Mouse (Mus musculus) gastrocnemius, postnatal 25 days (tissue): ENCODE measurements around the gene Vldlr. TPM values are rescaled to one million over a fixed set of nuclear protein-coding genes. Genes with fewer than 3 reads are reported as not detected.

ENCODE experiments used
- DNase-seq: peaks from one replicate; pipeline ENCODE4 v3.0.0; 2022
- total RNA-seq, 2 experiments: library from RNA; stranded (reverse); gene quantifications; 1 replicate in 1 of 2; 2 replicates in 1 of 2; pipeline ENCODE4 v1.2.3; 2021

Gene Vldlr
- total RNA-seq, 2 experiments from 2014 or later, result 58.5 to 67.2 TPM

DNA sequence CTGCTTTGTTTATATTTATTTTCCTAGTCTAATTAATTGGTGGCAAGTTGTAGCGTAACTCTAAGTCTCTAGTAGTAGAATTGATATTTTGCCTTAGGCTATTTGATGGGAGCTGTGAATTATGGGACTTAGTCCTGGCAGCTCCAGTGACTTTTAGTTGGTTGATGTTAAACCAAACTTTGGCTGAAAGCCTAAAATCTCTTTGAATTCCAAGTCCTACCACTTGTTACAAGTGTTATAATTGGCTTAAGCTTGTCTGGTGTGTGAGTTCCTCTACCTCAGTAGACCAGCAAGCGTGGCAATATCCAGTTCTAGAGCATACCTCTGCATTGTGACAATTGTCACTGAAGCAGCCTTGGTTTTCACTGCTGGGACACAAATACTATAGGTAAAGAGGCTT is 17.1 kb downstream of the Vldlr start:
- DNase-seq, result no peak

DNA sequence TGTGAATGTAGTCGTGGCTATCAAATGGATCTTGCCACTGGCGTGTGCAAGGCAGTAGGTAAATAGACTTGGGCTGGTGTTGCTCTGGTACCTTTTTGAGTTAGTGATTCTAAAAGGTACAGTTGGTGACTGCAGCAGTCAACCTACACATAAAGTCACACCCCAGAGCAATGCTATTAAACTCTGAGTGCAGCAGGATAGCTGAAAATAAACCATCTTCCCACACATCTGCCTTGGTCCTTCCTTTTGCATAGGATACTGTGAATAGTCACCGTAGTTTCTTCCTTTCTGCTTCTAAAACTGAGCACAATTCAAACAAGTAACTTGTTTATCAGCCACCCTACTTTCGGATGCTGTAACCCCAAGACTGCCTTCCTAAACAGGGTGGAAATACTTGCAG is 23.6 kb downstream of the Vldlr start:
- DNase-seq, result no peak

DNA sequence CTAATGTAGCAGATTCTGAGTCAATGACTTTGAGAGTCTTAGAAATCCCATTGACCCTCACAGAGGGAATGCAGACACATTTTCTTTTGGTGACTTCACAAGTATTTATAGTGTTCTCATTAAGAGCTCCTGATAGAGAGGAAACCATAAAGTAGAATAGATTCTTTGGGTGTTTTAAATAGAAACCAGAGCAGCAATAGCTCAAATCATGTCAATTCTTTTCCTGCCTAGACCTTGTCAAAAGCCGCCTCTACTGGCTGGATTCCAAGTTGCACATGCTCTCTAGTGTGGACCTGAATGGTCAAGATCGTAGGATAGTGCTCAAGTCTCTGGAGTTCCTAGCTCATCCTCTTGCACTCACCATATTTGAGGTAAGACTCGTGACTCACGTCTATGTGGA is 27.2 kb downstream of the Vldlr start:
- DNase-seq, result no peak

DNA sequence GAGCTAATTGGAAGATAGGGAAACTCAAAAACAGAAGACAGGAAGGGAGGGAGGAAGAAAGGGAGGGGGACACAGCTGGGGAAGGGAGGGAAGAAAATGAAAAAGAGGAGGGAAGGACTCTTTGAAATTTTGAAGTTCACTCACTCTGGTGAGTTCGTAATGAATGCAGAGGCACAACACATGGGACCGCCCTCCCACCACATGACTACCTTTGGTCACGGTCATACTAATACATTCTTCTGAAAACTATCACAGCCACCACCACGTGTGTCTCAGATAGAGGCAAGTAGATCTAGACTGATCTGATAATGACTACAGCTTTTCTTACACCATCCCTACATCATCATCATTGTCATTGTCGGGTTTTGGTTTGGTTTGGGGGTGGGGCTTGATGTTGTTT is 38.5 kb downstream of the Vldlr start:
- DNase-seq, result no peak

DNA sequence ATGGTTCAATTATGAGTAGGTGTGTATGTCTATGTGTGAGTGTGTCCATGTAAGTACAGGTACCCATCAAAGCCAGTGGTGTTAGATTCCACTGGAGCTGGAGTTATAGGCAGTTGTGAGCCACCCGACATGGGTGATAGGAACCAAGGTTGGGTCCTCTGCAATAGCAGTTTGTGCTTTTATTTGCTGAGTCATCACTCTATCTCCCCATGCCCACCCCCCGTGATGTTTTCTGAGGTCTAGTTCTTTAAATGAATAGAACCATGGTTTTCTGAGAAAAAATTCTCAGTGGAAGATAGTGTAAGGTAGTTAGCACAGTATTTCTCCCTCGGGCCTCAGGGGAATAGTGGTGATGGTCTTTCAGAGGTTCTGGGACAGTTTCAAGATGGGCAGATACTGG is 39.4 kb downstream of the Vldlr start:
- no peak for DNase-seq

DNA sequence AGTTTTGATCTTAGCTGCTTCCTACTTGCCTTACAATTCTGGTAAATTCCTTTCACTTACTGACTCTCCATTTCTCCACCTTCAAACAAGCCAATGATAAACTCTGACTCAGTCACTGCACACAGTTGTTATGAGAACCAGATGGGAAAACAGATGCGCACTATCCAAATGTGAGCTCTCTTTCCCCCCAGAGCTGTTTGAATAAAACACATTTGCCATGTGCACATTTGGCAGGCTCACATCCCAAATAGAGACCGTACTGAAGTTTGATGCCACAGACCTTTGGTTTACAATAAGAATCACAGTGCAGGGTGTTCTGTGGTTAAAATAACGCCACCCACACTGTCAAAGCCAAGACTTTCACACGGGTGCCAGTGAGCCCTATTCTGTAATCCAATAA is 43.8 kb downstream of the Vldlr start:
- DNase-seq, result peak; percentile 14

DNA sequence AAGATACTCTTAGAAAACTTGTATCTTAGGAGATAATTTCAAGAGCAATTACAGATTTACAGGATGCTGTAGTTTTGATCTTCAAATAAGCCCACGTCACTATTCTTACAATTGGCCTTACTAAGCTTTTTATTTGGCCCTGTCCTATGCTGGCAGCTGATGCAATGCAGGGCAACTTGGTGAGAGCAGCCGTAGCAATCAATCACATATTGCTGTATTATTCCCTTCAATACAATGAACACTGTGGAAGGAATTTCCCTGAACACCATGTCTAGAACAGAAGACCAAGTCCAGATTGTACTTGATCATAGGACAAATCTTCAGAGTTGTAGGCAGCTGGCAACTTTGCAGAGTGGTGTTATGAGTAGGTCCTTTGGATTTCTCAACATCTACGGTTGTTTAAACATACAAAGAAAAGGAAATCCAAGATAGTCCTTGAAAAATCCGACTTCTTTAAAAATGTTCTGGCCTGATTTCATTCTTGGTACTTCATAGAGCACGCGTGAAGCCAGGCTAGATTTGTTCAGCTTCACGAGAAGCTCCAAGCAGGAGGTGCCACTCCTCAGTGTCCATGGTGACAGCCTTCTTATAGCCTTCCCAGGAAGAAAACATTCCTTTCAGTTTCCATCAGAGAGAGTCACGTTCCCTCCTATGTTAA is 44.5 kb downstream of the Vldlr start:
- no peak for DNase-seq

DNA sequence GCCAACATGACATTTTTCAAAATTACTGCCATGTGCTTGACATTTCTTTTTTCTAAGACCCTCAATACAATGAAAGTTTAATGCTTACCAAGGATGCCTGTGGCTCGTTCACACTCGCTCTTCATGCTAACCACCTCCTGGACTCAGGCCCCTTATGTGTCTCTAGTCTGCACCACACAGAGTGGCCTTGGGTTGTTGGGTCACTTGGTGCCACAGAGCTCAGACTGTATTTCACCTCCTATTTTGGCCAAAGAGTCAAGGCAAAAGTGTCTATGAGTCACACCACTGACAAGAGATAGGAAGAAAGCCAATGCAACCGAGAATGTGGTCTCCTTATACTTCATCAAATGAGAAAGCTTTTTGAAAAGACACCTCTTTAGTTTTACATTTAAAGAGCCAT is 45.9 kb downstream of the Vldlr start:
- DNase-seq, result no peak

DNA sequence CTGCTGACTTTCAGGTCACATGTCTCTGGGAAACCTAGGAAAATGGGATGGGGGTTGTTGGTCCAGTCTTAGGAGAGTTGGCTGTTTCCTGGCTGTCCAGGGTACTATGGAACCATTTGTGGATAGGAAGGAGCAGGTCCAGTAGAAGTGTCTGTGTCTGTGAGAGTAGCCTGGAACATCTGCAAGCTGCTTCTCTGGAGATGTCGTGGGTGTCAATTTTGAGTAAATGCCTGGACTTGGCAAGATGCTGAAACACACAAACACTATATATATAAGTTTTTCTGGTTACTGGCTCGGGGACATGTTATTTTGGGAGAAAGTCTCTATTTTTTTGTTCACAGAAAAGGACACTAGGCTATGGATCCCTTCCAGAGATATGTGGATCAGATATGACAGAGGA is 57.1 kb downstream of the Vldlr start:
- no peak for DNase-seq

DNA sequence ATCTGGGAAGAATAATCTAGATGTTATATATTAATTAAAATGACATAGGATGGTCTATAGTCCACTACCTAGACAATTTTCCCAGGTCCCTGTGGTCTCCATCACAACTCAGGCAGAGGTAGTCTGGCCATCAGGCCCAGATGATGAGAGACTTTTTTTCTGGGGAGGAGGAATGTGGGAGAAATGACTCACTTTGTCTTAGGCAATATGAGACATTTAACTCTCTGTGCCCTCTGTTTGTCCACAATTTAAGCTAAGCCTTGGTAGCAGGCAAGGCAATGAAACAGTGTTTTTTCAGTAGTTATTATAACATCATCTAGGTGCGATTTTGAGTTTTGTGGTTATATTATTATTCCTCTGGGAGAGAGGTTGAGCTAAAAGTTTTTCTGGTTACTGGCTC is 58.1 kb downstream of the Vldlr start:
- no peak for DNase-seq

DNA sequence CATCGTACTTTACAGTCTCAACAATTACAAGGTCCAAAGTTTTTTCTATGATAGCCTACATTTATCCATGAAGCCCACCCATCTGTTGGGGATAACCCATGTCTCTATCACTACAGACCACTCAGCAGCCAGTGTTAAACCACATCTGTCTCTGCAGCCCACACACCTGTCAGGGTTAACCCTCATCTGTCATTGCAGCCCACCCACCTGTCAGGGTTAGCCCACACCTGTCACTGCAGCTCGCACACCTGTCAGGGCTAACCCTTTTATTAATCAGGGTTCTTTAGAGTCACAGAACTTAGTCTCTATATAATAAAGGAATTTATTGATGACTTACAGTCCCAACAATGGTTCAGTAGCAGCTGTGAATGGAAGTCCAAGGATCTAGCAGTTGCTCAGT is 62.9 kb downstream of the Vldlr start:
- no peak for DNase-seq

Other genes with a start within 250 kb of the Vldlr start
- gene Kcnv2, start 106.1 kb downstream of the Vldlr start, total RNA-seq, result under 1 TPM; 0.05 TPM
- gene Pum3, start 213.3 kb downstream of the Vldlr start, total RNA-seq, result 10 to 100 TPM; 20.6 to 25.1 TPM